Mouse (Mus musculus) lung, adult 2 months (tissue): ENCODE measurements around the gene 1700016H13Rik.

Experiments
- CTCF ChIP-seq: fragments of 200-500 bp; IDR thresholded peaks from 2 replicates; pipeline ENCODE4 v1.5.1; 2011; ENCODE audit warnings: mild to moderate bottlenecking, low read length, control low read depth; ENCODE audit not compliant: insufficient read depth
- POLR2A ChIP-seq: fragments of 200-500 bp; IDR thresholded peaks from 2 replicates; pipeline ENCODE4 v1.6.1; 2011; ENCODE audit warnings: low read depth, mild to moderate bottlenecking, control low read depth, low read length, borderline replicate concordance; ENCODE audit errors: extremely low read depth

DNA sequence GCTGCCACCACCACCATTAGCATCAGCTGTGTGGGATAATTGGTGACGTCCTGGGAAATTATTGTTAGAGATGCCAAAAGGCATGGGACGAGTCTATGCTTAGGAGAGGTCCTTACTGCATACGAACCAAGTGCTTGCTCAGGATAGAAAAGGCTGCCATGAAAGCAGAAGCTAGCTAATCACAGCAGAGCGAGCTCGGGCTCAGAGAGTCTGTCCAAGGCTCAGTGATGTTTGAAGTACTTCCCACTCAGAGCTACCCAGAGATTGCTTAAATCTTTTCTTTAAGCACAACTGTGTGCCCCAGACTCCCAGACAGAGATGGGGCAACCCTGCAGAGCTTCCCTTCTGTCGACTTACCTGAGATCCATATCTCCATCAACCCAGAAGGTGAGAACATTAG lies 27.3 kb downstream of the 1700016H13Rik start:
- TF ChIP-seq CTCF (no peak), POLR2A (no peak)
